Mouse (Mus musculus) stomach, postnatal 0 days (tissue): ENCODE measurements around the gene Tmem91. TPM values are rescaled to one million over a fixed set of nuclear protein-coding genes. Genes with fewer than 3 reads are reported as not detected.

ENCODE experiments used
- ATAC-seq: fragments of 200-750 bp; cut with Nextera tagmentation; 2 replicates; pipeline ENCODE4 v1.8.0; 2017; ENCODE audit not compliant: low FRiP score, low TSS enrichment
- DNase-seq: peaks from one replicate; pipeline ENCODE4 v3.0.0-alpha.2; 2016; ENCODE audit warnings: low spot score
- H3K27ac ChIP-seq: fragments of 300-500 bp; sonication (generic); replicated peaks from 2 replicates; pipeline ENCODE4 v1.5.1; 2014; ENCODE audit warnings: mild to moderate bottlenecking, control low read depth
- H3K27me3 ChIP-seq: fragments of 300-500 bp; sonication (generic); 2 replicates; pipeline ENCODE4 v1.6.1; 2014; ENCODE audit warnings: low read length; ENCODE audit not compliant: control insufficient read depth, insufficient read depth
- H3K36me3 ChIP-seq: fragments of 300-500 bp; sonication (generic); 2 replicates; pipeline ENCODE4 v1.6.1; 2014; ENCODE audit warnings: low read length, mixed read lengths; ENCODE audit not compliant: control insufficient read depth, insufficient read depth
- H3K4me1 ChIP-seq: fragments of 300-500 bp; sonication (generic); replicated peaks from 2 replicates; pipeline ENCODE4 v1.6.1; 2014; ENCODE audit warnings: antibody characterized with exemption; ENCODE audit not compliant: control insufficient read depth, insufficient read depth
- H3K4me2 ChIP-seq: fragments of 300-500 bp; sonication (generic); replicated peaks from 2 replicates; pipeline ENCODE4 v1.6.1; 2014; ENCODE audit warnings: low read depth, mild to moderate bottlenecking, control low read depth, moderate library complexity
- H3K4me3 ChIP-seq: fragments of 300-500 bp; sonication (generic); 2 replicates; pipeline ENCODE4 v1.5.1; 2014; ENCODE audit warnings: low read depth, low read length, control low read depth
- H3K9ac ChIP-seq: fragments of 300-500 bp; sonication (generic); 2 replicates; pipeline ENCODE4 v1.6.1; 2014; ENCODE audit warnings: mild to moderate bottlenecking, low read length, control low read depth, mixed read lengths
- H3K9me3 ChIP-seq: fragments of 300-500 bp; sonication (generic); 2 replicates; pipeline ENCODE4 v1.6.1; 2016; ENCODE audit warnings: low read length; ENCODE audit not compliant: control insufficient read depth
- CTCF ChIP-seq: IDR thresholded peaks from 2 replicates; pipeline ENCODE4 v1.5.1; 2016; ENCODE audit warnings: antibody characterized with exemption, low read depth, mild to moderate bottlenecking, moderate library complexity
- EP300 ChIP-seq: optimal IDR thresholded peaks from 2 replicates; pipeline ENCODE3; 2016; ENCODE audit warnings: antibody characterized with exemption
- WGBS: fragments of 180-500 bp; shearing (Covaris S2); extraction: QIAGEN DNeasy Blood & Tissue Kit; methylation state at CpG from one replicate; pipeline ENCODE4 v1.1.7; 2014; 5-methylcytosine and 5-hydroxymethylcytosine counted together
- polyA plus RNA-seq: library from polyadenylated mRNA; unstranded; fragments of >200 nt; fragmentation: Nextera tagmentation; extraction: Ambion mirVana; gene quantifications from 2 replicates; pipeline ENCODE4 v1.2.1, GENCODE M21; 2015

The Tmem91 gene
- polyA plus RNA-seq, 1 experiment from 2014 or later: 0.78 TPM

- TF ChIP-seq CTCF (no peak), EP300 (no peak)
- Histone ChIP-seq H3K9me3 (no peaks in the 10 kb centered on the region), H3K4me2 (no peak overlapping the region), H3K4me1 (0 out of 2 replicates have a peak, but pooled peaks cover 3% of the 10 kb centered on the region), H3K36me3 (0 out of 2 replicates have a peak, but pooled peaks cover 5% of the 10 kb centered on the region), H3K27me3 (no peaks in the 10 kb centered on the region), H3K9ac (no peak overlapping the region), H3K27ac (no peak overlapping the region), H3K4me3 (no peak overlapping the region)
- DNase-seq (no peak), ATAC-seq (no peak)
- WGBS: 58% methylated on average over 2 of the region's 2 CpGs
Measured at GRCm38 (mm10) chr7:25671686-25672085, 3.3 kb downstream of the Tmem91 start.

GRCm38 (mm10) chr7:25670096-25670495 is 4.9 kb downstream of the Tmem91 start:
- H3K4me2 ChIP-seq: no peak overlapping the region

DNA sequence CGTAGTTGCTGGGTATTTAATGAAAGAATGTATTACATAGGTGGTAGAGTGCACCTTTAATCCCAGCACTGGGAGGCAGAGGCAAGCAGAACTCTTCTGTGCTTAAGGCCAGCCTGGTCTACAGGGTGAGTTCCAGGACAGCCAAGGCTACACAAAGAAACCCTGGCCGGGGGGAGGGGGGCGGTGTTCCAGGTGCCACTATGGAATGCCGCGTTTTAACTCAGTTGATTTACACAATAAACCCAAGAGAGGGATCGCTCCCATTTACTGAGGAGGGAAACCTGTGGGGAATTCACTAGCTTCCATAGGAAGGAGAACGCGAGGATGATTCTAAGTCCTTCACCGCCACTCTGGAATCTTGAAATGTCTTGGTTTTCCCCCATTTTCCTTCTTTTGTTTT is 5.3 kb downstream of the Tmem91 start:
- H3K4me2 ChIP-seq: no peak overlapping the region
- H3K36me3 ChIP-seq: 0 out of 2 replicates have a peak, but pooled peaks cover 5% of the 10 kb centered on the region
- 76% methylated on average over 9 of the region's 9 CpGs for WGBS
- no peak overlapping the region for H3K9ac ChIP-seq
- TF ChIP-seq CTCF (no peak), EP300 (no peak)
- DNase-seq (no peak), ATAC-seq (no peak)
- no peaks in the 10 kb centered on the region for H3K9me3 ChIP-seq
- H3K4me3 ChIP-seq: no peak overlapping the region
- no peaks in the 10 kb centered on the region for H3K27me3 ChIP-seq
- H3K4me1 ChIP-seq: no peaks in the 10 kb centered on the region
- no peak overlapping the region for H3K27ac ChIP-seq

More at GRCm38 (mm10) chr7:25670096-25670495, 4.9 kb downstream of the Tmem91 start:
- H3K4me1 ChIP-seq: 0 out of 2 replicates have a peak, but pooled peaks cover 1% of the 10 kb centered on the region
- no peak overlapping the region for H3K4me3 ChIP-seq
- no peak for TF ChIP-seq EP300
- TF ChIP-seq CTCF: no peak
- no peak overlapping the region for H3K9ac ChIP-seq
- 89% methylated on average over 4 of the region's 4 CpGs for WGBS
- DNase-seq: no peak
- no peaks in the 10 kb centered on the region for H3K9me3 ChIP-seq
- H3K36me3 ChIP-seq: 0 out of 2 replicates have a peak, but pooled peaks cover 5% of the 10 kb centered on the region
- no peak for ATAC-seq
- H3K27me3 ChIP-seq: no peaks in the 10 kb centered on the region
- H3K27ac ChIP-seq: no peak overlapping the region

DNA sequence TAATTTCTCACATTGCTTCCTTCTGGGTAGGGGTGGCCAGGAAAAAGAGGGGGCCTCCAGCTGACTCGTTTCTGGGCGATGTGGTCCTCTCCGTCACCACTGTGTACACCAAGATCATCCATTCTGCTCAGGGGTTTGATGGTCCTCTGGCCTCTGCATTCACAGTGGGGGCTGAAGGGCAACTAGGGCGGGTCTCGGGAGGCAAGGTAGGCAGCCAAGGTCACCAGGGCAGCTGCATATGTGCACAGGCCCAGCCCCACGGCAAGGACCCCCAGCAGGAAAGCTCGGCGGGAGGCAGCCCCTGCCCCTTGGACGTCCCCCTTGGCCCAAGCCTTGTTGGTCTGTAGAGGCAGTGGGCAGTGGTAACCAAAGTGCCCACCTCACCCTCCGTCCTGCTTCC is 5.8 kb downstream of the Tmem91 start:
- Histone ChIP-seq H3K36me3 (0 out of 2 replicates have a peak, but pooled peaks cover 5% of the 10 kb centered on the region), H3K4me1 (no peaks in the 10 kb centered on the region), H3K4me2 (no peak overlapping the region), H3K27me3 (no peaks in the 10 kb centered on the region), H3K4me3 (no peak overlapping the region), H3K27ac (no peak overlapping the region), H3K9ac (no peak overlapping the region), H3K9me3 (no peaks in the 10 kb centered on the region)
- 85% methylated on average over 10 of the region's 10 CpGs for WGBS
- ATAC-seq (no peak), DNase-seq (no peak)
- no peak for TF ChIP-seq CTCF

DNA sequence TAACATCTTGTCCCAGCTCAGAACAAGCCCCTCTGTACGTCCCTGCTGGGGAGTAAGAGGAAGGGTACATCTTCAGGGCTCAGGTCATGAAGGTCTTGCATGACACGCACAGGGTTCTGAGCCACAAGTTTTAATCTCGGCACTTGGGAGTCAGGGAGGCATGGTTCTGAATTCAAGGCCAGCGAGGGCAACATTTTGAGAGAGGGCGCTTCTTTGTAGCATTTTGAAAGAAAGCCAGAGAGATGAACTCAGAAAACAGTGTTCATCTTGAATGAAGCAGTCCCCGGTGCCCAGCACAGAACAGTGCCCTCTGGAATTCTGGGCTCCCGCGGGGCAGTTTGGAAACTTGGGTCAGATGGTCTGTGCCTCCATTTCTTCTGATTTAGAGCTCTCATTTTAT is 8.6 kb downstream of the Tmem91 start:
- no peak for ATAC-seq
- WGBS: 93% methylated on average over 8 of the region's 8 CpGs
- no peak for TF ChIP-seq EP300
- no peak for TF ChIP-seq CTCF

GRCm38 (mm10) chr7:25658657-25659472 is 16.1 kb downstream of the Tmem91 start, which contains the start of the genes Bckdha and Exosc5:
Gene Bckdha (minus strand): TSS chr7:25658981.
Gene Exosc5 (plus strand): TSS chr7:25659164.
- H3K4me1 ChIP-seq: 0 out of 2 replicates have a peak, but pooled peaks cover 2% of the 10 kb centered on the region
- H3K27ac ChIP-seq: peak within 1 kb of the TSS; percentile 59
- no peaks in the 10 kb centered on the region for H3K36me3 ChIP-seq
- peak within 1 kb of the TSS; percentile 70 for H3K9ac ChIP-seq
- H3K4me3 ChIP-seq: peak within 1 kb of the TSS; percentile 66
- peak; percentile 99 for DNase-seq
- TF ChIP-seq EP300 (peak; percentile 98), CTCF (no peak; the same call in 1 of the 2 replicates)
- peak within 1 kb of the TSS; percentile 73 for H3K4me2 ChIP-seq
- no peaks in the 10 kb centered on the region for H3K9me3 ChIP-seq
- no peaks in the 10 kb centered on the region for H3K27me3 ChIP-seq
- WGBS: under 1% methylated on average over 50 of the region's 50 CpGs
- peak; percentile 98 for ATAC-seq

More for the DNA sequence above, 8.6 kb downstream of the Tmem91 start:
- 0 out of 2 replicates have a peak, but pooled peaks cover 5% of the 10 kb centered on the region for H3K36me3 ChIP-seq
- H3K4me1 ChIP-seq: no peaks in the 10 kb centered on the region
- H3K27me3 ChIP-seq: no peaks in the 10 kb centered on the region
- H3K9ac ChIP-seq: no peak overlapping the region
- no peak for DNase-seq
- no peaks in the 10 kb centered on the region for H3K9me3 ChIP-seq
- no peak overlapping the region for H3K27ac ChIP-seq
- H3K4me3 ChIP-seq: no peak overlapping the region
- no peak overlapping the region for H3K4me2 ChIP-seq
